Mouse (Mus musculus): ENCODE results near the gene Aimp1. TPM values are rescaled to one million over a fixed set of nuclear protein-coding genes. Genes with fewer than 3 reads are reported as not detected.
A peak's percentile ranks its signal among the peaks of the same experiment; 100 is the strongest.

Gene Aimp1
- total RNA-seq (2021): 10 to 100 TPM; 51.9 to 55.3 TPM

DNA sequence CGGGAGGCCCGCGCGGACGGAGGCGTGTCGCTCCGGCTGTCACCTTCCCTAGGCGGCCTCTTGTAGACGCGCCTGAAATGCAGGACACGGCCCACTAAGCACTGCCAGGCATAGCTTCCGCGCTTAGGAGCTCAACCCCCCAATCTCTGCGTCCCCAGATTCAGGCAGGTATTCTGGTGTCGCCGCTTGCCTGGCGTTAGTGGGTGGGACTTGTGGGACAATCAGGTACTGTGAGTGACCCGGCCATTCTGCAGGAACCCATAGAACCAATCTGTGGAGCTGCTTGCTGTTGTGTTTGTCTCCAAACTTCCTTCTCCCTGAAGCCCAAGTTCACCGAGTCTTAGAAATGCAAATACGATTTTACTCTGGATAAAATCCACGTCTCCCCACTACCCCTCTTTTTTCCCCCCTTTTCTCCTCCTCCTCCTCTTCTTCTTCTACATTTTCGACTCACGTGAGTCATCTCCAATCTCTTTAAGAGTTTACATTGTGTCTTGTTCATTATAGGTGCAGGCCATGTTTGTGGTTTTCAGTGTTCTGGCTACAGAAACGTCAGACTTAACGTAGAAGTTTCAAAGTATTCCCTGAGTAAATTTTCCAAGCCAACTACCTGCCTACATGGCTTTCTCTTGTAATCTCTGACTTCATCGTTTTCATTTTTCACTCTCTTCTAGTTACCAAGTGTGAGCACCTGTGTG is at the start of gene Aimp1:
Aimp1 (minus strand) TSS at position 140 of the 698 bp plus-strand sequence.
- no peak for DNase-seq (ENCODE audit: low spot score in 2 of 2)
- intact Hi-C loops (cut with DNase I): no loop called here

DNA sequence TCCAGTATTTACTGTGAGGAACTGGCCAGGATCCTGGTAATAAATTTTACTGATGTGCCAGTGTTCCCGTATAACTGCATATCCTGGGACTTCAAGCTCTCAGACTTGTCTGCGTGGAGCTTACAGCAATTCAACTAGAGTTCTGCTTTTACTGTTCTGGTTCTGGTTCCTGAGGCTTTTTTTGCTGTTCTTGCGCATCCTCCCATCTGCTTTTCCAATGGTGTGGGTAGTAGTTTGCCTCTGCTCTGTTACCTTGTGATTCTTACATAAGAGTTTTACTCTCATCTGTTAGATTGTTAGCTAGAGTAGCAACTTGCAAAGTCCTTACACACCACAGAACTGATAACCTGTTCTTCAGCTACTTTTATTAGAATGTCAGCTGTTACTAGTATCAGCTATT is 40.2 kb upstream of the Aimp1 start:
- intact Hi-C loops (cut with DNase I): no loop called here
- DNase-seq (ENCODE audit: low spot score in 2 of 2): peak; percentile 17 to 26

- DNase-seq (ENCODE audit: low spot score in 2 of 2): no peak
- intact Hi-C loops (cut with DNase I): no loop called here
Measured at GRCm38 (mm10) chr3:132717316-132717715, 33.1 kb upstream of the Aimp1 start.

DNA sequence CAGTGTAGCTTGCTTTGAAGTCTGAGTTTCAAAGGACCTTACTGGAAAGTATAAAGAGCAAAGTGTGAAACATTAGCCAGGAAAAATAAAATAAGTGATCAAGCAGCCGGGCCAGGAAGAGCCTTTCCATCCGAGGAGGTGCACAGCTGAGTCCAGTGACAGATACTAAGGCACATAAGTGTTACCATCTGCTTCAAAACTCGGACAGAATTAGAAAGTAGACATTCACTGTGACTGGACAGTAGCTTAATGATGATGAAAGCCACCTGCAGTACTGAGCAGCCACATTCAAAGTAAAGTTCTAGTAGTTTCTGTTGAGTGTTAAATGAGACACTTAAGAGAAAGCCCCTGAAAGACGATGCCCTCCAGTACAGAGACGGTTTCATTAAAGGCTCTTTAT is 29.7 kb upstream of the Aimp1 start:
- intact Hi-C loops (cut with DNase I): no loop called here
- DNase-seq (ENCODE audit: low spot score in 2 of 2): no peak

DNA sequence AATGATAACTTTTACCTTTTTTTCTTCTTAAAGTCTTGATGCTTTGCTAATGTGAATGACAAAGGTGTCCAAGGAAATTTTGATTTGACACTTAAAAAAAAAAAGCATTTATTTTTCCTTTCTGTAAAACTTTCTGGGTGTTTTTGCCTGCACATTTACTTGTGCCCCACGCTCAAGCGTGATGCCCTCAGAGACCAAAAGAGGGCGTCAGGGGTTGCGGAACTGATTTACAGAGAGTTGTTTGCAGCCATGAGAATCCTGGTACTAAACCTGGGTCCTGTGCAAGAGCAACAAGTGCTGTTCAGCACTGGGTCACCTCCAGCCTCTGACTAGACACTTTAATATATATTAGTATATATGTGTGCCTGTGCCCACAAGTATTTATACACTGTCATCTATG is 22.8 kb upstream of the Aimp1 start:
- intact Hi-C loops (cut with DNase I): no loop called here
- DNase-seq (ENCODE audit: low spot score in 2 of 2): no peak

DNA sequence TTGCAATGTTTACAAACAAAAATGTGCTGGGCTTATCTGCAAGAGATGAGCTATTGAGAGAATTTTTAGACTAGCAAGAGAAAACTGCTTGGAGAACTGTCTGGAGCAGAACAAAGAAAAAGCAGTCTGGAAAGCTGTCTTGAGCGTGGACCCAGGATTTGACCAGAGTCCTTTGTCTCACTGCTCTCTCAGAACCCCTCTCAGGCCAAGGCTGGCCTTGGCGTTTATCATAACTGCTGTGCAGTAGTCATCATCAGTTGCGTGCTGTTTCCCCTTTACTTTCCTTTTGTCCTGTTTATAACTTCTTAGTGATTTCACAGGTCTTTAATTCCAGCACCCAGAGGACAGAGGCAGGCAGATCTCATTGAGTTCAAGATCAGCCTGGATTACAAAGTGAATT is 20.0 kb upstream of the Aimp1 start:
- DNase-seq (ENCODE audit: low spot score in 2 of 2): no peak
- intact Hi-C loops (cut with DNase I): loop anchor here (5.0 kb wide), 1 partner anchor 727 kb away; no protein-coding TSS in a partner anchor

- intact Hi-C loops (cut with DNase I): loop anchor here (5.0 kb wide), 1 partner anchor 724 kb away; no protein-coding TSS in a partner anchor
- no peak for DNase-seq (ENCODE audit: low spot score in 2 of 2)
Measured at GRCm38 (mm10) chr3:132701368-132701767, 17.2 kb upstream of the Aimp1 start.

- peak; percentile 96 to 97 for DNase-seq (ENCODE audit: low spot score in 2 of 2)
- intact Hi-C loops (cut with DNase I): no loop called here
Measured at GRCm38 (mm10) chr3:132683447-132684230, 531 bp downstream of the Aimp1 start, which contains the start of gene Tbck. Tbck (plus strand) TSS chr3:132684144.

DNA sequence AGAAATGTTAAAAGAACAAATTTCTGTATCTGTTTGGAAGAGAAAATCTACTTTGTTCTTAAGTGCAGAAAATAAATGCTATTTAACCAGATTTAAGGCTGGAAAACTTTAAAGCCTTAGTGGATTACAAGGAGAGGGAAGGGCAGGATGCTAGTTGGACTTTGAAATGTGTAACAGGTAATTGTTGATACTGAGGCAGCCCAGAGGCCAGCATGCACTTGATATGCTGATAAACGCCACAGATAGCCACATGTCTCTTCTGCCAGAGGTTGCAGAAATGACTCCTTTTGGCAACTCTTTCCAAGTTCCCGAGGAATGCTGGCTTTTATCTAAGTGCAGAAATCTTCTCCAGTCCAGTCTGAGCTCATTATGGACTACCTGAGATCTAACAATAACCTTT is 6.7 kb downstream of the Aimp1 start:
- DNase-seq (ENCODE audit: low spot score in 2 of 2): no peak
- intact Hi-C loops (cut with DNase I): no loop called here

GRCm38 (mm10) chr3:132655955-132656354 is 28.2 kb downstream of the Aimp1 start:
- intact Hi-C loops (cut with DNase I): no loop called here
- DNase-seq (ENCODE audit: low spot score in 2 of 2): no peak

DNA sequence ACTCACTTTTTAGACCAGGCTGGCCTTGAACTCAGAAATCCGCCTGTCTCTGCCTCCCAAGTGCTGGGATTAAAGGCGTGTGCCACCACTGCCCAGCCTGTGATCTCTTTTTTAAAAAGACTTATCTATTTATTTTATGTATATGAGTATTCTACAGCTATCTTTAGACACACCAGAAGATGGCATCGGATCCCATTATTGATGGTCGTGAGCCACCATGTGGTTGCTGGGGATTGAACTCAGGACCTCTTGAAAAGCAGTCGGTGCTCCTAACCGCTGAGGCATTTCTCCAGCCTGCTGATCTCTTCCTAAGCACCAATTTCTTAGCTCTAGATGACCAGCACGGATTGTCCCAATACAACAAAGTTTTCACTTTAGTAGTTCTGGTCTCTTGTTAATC is 30.2 kb downstream of the Aimp1 start:
- no peak for DNase-seq (ENCODE audit: low spot score in 2 of 2)
- intact Hi-C loops (cut with DNase I): no loop called here

DNA sequence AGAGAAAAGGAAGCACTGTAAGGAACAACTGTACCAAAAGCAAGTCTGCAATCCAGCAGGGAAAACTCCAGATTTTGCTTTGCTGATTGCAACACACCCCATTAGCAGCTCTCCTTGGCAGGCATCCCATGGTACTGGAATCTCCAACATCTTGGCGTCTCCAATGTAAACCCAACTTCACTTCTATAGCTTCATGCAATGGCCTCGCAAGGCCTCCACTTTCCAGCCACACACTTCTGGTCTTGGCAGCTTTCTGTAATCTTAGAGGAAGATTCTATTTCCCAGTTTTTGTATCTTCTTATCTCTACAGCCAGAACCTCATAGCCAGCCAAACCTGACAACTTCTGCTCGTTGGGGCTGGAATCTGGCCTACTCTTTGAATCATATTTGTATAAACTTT is 32.4 kb downstream of the Aimp1 start:
- no peak for DNase-seq (ENCODE audit: low spot score in 2 of 2)
- intact Hi-C loops (cut with DNase I): no loop called here

- DNase-seq (ENCODE audit: low spot score in 2 of 2): no peak
- intact Hi-C loops (cut with DNase I): no loop called here
Measured at GRCm38 (mm10) chr3:132650191-132650590, 34.0 kb downstream of the Aimp1 start.

GRCm38 (mm10) chr3:132649368-132649767 is 34.8 kb downstream of the Aimp1 start:
- intact Hi-C loops (cut with DNase I): no loop called here
- no peak for DNase-seq (ENCODE audit: low spot score in 2 of 2)

DNA sequence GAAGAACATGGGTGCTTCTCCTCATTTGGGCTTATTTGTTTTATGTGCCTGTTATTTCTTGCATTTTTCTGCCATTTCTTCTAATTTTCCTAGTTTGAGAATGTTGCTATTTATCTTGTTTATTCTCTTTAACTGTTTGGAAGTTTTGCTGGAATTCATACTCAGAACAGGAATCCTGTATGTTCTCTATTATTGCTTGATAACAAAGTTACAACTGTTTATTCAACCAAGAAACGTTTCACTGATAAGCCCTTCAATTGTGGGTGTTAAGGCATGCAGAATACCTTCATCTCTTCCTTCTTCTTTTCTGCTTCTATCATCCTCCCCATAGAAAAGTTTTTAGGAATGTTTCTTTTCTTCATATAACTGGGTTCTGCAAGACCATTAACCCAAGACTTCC is 37.4 kb downstream of the Aimp1 start:
- intact Hi-C loops (cut with DNase I): no loop called here
- no peak for DNase-seq (ENCODE audit: low spot score in 2 of 2)

- intact Hi-C loops (cut with DNase I): no loop called here
Measured at GRCm38 (mm10) chr3:132644071-132644470, 40.1 kb downstream of the Aimp1 start.

DNA sequence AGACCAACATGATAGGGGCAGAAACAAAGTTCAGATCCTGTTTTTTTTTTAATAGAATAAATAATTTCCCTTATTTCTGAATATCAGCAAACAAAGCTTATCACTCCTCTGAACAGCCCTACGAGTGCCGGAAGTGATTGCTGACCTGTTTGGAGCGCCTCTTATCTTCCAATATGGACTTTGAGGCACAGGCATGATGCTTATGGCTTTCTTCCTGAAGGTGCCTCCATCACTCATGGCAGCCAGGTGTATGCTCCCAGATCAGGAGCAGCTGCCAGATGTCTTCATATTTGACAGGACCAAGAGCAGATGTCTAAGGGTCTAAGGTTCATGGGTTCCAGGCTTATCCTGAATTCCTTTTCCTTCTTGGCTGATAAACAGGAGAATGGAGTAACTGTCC is 47.1 kb downstream of the Aimp1 start:
- no peak for DNase-seq (ENCODE audit: low spot score in 2 of 2)
- intact Hi-C loops (cut with DNase I): no loop called here

More at GRCm38 (mm10) chr3:132644071-132644470, 40.1 kb downstream of the Aimp1 start:
- DNase-seq (ENCODE audit: low spot score in 2 of 2): no peak

DNA sequence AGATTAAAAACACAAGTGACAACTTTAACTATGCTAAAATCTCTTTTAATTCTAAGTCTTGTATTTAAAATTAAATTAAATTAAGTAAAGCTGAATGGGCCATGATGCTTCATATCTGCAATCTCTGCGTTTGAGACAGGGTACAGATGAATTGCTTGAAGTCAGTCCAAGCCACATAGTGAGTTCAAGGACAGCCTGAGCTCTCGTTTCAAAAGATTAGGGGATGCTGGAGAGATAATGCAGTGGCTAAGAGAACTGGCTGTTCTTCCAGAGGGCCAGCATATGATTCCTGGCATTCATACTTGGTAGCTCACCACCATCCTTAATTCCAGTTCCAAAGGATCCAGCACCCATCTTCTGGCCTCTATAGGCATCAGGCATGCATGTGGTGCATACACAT is 50.9 kb downstream of the Aimp1 start:
- intact Hi-C loops (cut with DNase I): no loop called here
- DNase-seq (ENCODE audit: low spot score in 2 of 2): no peak

DNA sequence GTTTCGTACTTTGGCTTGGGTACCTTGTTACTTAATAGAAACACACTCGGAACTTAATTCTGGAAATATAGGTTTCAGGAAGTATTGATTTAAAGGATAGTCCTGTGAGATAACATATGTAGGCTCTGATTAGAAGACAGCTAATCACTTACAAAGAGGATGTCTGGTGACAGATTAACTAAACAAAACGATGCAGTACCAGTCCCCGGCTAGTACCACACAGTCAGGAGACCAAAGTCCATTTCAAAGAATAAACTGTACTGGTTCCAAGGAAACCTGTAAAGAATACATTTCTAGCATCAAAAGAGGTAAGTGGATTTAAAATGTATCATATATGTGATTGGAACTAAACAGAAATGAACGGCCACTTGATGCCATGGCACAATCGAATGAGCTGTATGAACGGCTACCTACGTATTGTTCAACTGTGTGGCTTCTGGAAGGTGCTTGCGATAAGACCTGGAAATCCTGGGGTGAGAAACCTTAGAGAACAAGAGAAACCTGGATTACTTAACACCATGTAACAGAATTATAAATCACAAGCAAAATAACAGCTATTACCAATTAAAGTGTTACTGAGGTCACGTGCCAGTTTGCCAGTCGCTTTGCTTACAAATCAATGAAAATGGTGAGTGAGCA is 54.5 kb downstream of the Aimp1 start, which contains the start of gene Gimd1:
Gimd1 (plus strand) TSS at position 220 of the 639 bp plus-strand sequence.
- intact Hi-C loops (cut with DNase I): no loop called here
- DNase-seq (ENCODE audit: low spot score in 2 of 2): no peak

DNA sequence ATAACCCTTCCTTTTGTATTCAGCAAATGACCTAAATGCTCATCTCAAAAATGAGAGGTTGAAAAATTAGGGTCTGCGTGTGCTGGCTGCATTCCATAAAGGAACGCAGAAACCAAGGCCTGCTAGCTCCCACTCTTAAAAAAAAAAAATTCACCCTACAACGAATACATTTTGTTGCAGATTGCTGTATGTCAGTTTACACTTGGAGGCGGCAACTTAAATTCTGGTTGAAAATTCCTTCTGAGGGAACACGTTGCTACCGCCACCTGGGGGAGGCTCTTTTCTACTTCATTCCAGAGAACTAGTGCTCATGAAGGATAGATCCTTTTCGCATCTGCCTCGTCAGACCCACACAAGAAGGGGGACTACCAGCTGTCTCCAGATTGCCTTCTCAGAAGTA is 55.4 kb downstream of the Aimp1 start:
- intact Hi-C loops (cut with DNase I): no loop called here
- no peak for DNase-seq (ENCODE audit: low spot score in 2 of 2)
